Mouse (Mus musculus) monocyte, adult 2 months (primary cell): Measurements from ENCODE around the gene Trim71.
"Not testable (repeated sequence)": the region's sequence is repeated elsewhere in the genome, so short reads cannot be mapped to it uniquely, and the experiment has no call there.

ENCODE experiments used
- DNase-seq, 2 experiments: peaks; one replicate each; pipeline ENCODE4 v3.0.0; 2022; ENCODE audit warnings: low spot score in 2 of 2, low read depth in 1 of 2

The Trim71 gene

GRCm38 (mm10) chr9:114527085-114527484 lies 37.1 kb downstream of the Trim71 start:
- DNase-seq = no peak

GRCm38 (mm10) chr9:114526581-114526980 lies 37.6 kb downstream of the Trim71 start:
- DNase-seq = no peak

- no peak for DNase-seq
These were observed 38.3 kb downstream of the Trim71 start for GRCm38 (mm10) chr9:114525891-114526290.

GRCm38 (mm10) chr9:114525073-114525633 lies 39.0 kb downstream of the Trim71 start:
- no peak for DNase-seq

GRCm38 (mm10) chr9:114522501-114522900 lies 41.7 kb downstream of the Trim71 start:
- DNase-seq = no peak

GRCm38 (mm10) chr9:114522041-114522440 lies 42.1 kb downstream of the Trim71 start:
- DNase-seq = no peak

GRCm38 (mm10) chr9:114520529-114520928 lies 43.6 kb downstream of the Trim71 start:
- not testable (repeated sequence) for DNase-seq

GRCm38 (mm10) chr9:114518812-114519477 lies 45.2 kb downstream of the Trim71 start:
- DNase-seq = no peak

GRCm38 (mm10) chr9:114517924-114518497 lies 46.2 kb downstream of the Trim71 start:
- no peak for DNase-seq

GRCm38 (mm10) chr9:114515364-114515763 lies 48.8 kb downstream of the Trim71 start, which contains the start of gene C130032M10Rik:
Gene C130032M10Rik, plus strand, starts transcription at chr9:114515697.
- DNase-seq = no peak

GRCm38 (mm10) chr9:114512831-114513230 lies 51.3 kb downstream of the Trim71 start:
- no peak for DNase-seq

GRCm38 (mm10) chr9:114509785-114510184 lies 54.4 kb downstream of the Trim71 start:
- DNase-seq = no peak

GRCm38 (mm10) chr9:114507421-114507820 lies 56.7 kb downstream of the Trim71 start:
- no peak for DNase-seq

- DNase-seq = no peak
These were observed 57.6 kb downstream of the Trim71 start for GRCm38 (mm10) chr9:114506564-114506963.

GRCm38 (mm10) chr9:114504816-114505215 lies 59.4 kb downstream of the Trim71 start, which contains the start of gene Ccr4:
Gene Ccr4, minus strand, starts transcription at chr9:114504916.
- no peak for DNase-seq

- no peak for DNase-seq
These were observed 61.3 kb downstream of the Trim71 start for GRCm38 (mm10) chr9:114502711-114503427.

- DNase-seq = no peak
These were observed 62.3 kb downstream of the Trim71 start for GRCm38 (mm10) chr9:114501913-114502312.

- no peak for DNase-seq
These were observed 63.1 kb downstream of the Trim71 start for GRCm38 (mm10) chr9:114501111-114501510.

- no peak for DNase-seq
These were observed 64.2 kb downstream of the Trim71 start for GRCm38 (mm10) chr9:114499783-114500515.

GRCm38 (mm10) chr9:114498218-114498617 lies 66.0 kb downstream of the Trim71 start:
- DNase-seq = peak; percentile 18 to 29

- no peak for DNase-seq
These were observed 67.7 kb downstream of the Trim71 start for GRCm38 (mm10) chr9:114496469-114496868.
